In genomic region chr1:170907111-170907455, GRCm38 (mm10) we compare ENCODE assay signal across 8 mouse cellular contexts. TPM values are rescaled to one million over a fixed set of nuclear protein-coding genes. Genes with fewer than 3 reads are reported as not detected.
DNase-seq lines count a peak whose midpoint lies in the region; ATAC-seq and TF ChIP-seq lines count a peak whose summit lies in the region.

No protein-coding gene starts in this region.

- no peak for DNase-seq in heart, postnatal 0 days (ENCODE audit: low spot score)
- DNase-seq in heart, adult 2 months, result no peak
- DNase-seq in gastrocnemius, adult 18-20 months (ENCODE audit: low spot score), result no peak
- DNase-seq in cerebellum, adult 11 months, result no peak
- DNase-seq in urinary bladder, adult 2 months (ENCODE audit: low spot score), result no peak

- intact Hi-C loops in heart, adult 2 months (cut with DNase I), result no loop called here

- no peak overlapping the region for H3K9ac ChIP-seq in heart, postnatal 0 days (replicated peaks; ENCODE audit: low read depth, low read length)
- no peak overlapping the region for H3K9ac ChIP-seq in heart, adult 2 months (ENCODE audit: low read depth, low read length)
- H3K9ac ChIP-seq in embryonic facial prominence, embryonic 12.5 days, result peak overlapping the region; percentile 47
- peak overlapping the region; percentile 59 for H3K9ac ChIP-seq in hindbrain, embryonic 15.5 days
- H3K9ac ChIP-seq in midbrain, embryonic 15.5 days, result peak overlapping the region; percentile 52

- H3K27ac ChIP-seq in heart, postnatal 0 days (ENCODE audit: low read depth), result no peak overlapping the region
- no peak overlapping the region for H3K27ac ChIP-seq in heart, adult 2 months
- H3K27ac ChIP-seq in embryonic facial prominence, embryonic 12.5 days, result no peak overlapping the region
- H3K27ac ChIP-seq in hindbrain, embryonic 15.5 days (replicated peaks), result 0 out of 2 replicates have a peak overlapping the region, but pooled peaks have one; percentile 15
- no peak overlapping the region for H3K27ac ChIP-seq in midbrain, embryonic 15.5 days

- H3K9me3 ChIP-seq in heart, postnatal 0 days (replicated peaks; ENCODE audit: control insufficient read depth, low read length), result no peaks in the 10 kb centered on the region
- H3K9me3 ChIP-seq in embryonic facial prominence, embryonic 12.5 days, result no peaks in the 10 kb centered on the region
- no peaks in the 10 kb centered on the region for H3K9me3 ChIP-seq in hindbrain, embryonic 15.5 days
- no peaks in the 10 kb centered on the region for H3K9me3 ChIP-seq in midbrain, embryonic 15.5 days

- peaks cover 13% of the 10 kb centered on the region for H3K4me1 ChIP-seq in heart, postnatal 0 days (ENCODE audit: control insufficient read depth, insufficient read depth)
- no peaks in the 10 kb centered on the region; the same call in 1 of the 2 replicates for H3K4me1 ChIP-seq in heart, adult 2 months (ENCODE audit: control insufficient read depth, insufficient read depth, low read length)
- peaks cover 14% of the 10 kb centered on the region for H3K4me1 ChIP-seq in embryonic facial prominence, embryonic 12.5 days
- peaks cover 17% of the 10 kb centered on the region for H3K4me1 ChIP-seq in hindbrain, embryonic 15.5 days (replicated peaks)
- peaks cover 12% of the 10 kb centered on the region for H3K4me1 ChIP-seq in midbrain, embryonic 15.5 days

- peak overlapping the region; percentile 52 for H3K4me3 ChIP-seq in heart, postnatal 0 days (ENCODE audit: low read depth, low read length)
- H3K4me3 ChIP-seq in heart, adult 2 months, result no peak overlapping the region
- H3K4me3 ChIP-seq in embryonic facial prominence, embryonic 12.5 days, result peak overlapping the region; percentile 56
- peak overlapping the region; percentile 52 for H3K4me3 ChIP-seq in hindbrain, embryonic 15.5 days
- H3K4me3 ChIP-seq in midbrain, embryonic 15.5 days, result peak overlapping the region; percentile 58

- ATAC-seq in heart, postnatal 0 days (ENCODE audit: insufficient read depth, low read depth), result no peak
- ATAC-seq in embryonic facial prominence, embryonic 12.5 days (ENCODE audit: insufficient number of reproducible peaks, insufficient read depth, low FRiP score, low TSS enrichment), result no peak
- ATAC-seq in hindbrain, embryonic 15.5 days (ENCODE audit: low FRiP score, low read depth), result peak; percentile 36; the same call in 1 of the 2 replicates
- no peak; the same call in 1 of the 2 replicates for ATAC-seq in midbrain, embryonic 15.5 days (replicated peaks)

- WGBS in heart, postnatal 0 days, result 31% methylated on average over 11 of the region's 11 CpGs
- 44% methylated on average over 11 of the region's 11 CpGs for WGBS in heart, adult 2 months
- WGBS in embryonic facial prominence, embryonic 12.5 days, result 21% methylated on average over 11 of the region's 11 CpGs
- 18% methylated on average over 11 of the region's 11 CpGs for WGBS in hindbrain, embryonic 15.5 days
- WGBS in midbrain, embryonic 15.5 days, result 16% methylated on average over 11 of the region's 11 CpGs

- no peak for TF ChIP-seq CTCF in heart, postnatal 0 days (IDR thresholded peaks at IDR 0.05; ENCODE audit: low read depth)
- TF ChIP-seq CTCF in heart, adult 2 months (IDR thresholded peaks at IDR 0.05), result no peak

- H3K79me2 ChIP-seq in heart, adult 2 months (replicated peaks; ENCODE audit: control insufficient read depth, insufficient read depth, low read length), result no peaks in the 10 kb centered on the region

- peaks cover 39% of the 10 kb centered on the region for H3K27me3 ChIP-seq in heart, postnatal 0 days (ENCODE audit: control insufficient read depth, insufficient read depth, low read length)
- peaks cover 11% of the 10 kb centered on the region for H3K27me3 ChIP-seq in heart, adult 2 months (ENCODE audit: control insufficient read depth, insufficient read depth, low read length)
- H3K27me3 ChIP-seq in embryonic facial prominence, embryonic 12.5 days, result peaks cover 51% of the 10 kb centered on the region
- peaks cover 29% of the 10 kb centered on the region for H3K27me3 ChIP-seq in hindbrain, embryonic 15.5 days
- peaks cover 27% of the 10 kb centered on the region for H3K27me3 ChIP-seq in midbrain, embryonic 15.5 days (replicated peaks)

- H3K36me3 ChIP-seq in heart, postnatal 0 days (replicated peaks; ENCODE audit: control insufficient read depth, insufficient read depth, low read length), result no peaks in the 10 kb centered on the region
- no peaks in the 10 kb centered on the region for H3K36me3 ChIP-seq in heart, adult 2 months (ENCODE audit: control insufficient read depth, insufficient read depth, low read length)
- no peaks in the 10 kb centered on the region for H3K36me3 ChIP-seq in embryonic facial prominence, embryonic 12.5 days
- no peaks in the 10 kb centered on the region for H3K36me3 ChIP-seq in hindbrain, embryonic 15.5 days
- H3K36me3 ChIP-seq in midbrain, embryonic 15.5 days (replicated peaks), result no peaks in the 10 kb centered on the region

- no peak for TF ChIP-seq POLR2A in heart, adult 2 months (IDR thresholded peaks at IDR 0.05; ENCODE audit: insufficient read depth, low read depth, low read length)

- no peak for TF ChIP-seq EP300 in heart, postnatal 0 days (IDR thresholded peaks at IDR 0.05; ENCODE audit: low read depth)
- TF ChIP-seq EP300 in heart, adult 2 months (IDR thresholded peaks at IDR 0.05; ENCODE audit: insufficient read depth, low read depth, low read length), result no peak

- peak overlapping the region; percentile 73 for H3K4me2 ChIP-seq in heart, postnatal 0 days (ENCODE audit: low read depth, low read length)
- peak overlapping the region; percentile 95 for H3K4me2 ChIP-seq in embryonic facial prominence, embryonic 12.5 days (replicated peaks)
- H3K4me2 ChIP-seq in hindbrain, embryonic 15.5 days, result peak overlapping the region; percentile 90
- peak overlapping the region; percentile 92 for H3K4me2 ChIP-seq in midbrain, embryonic 15.5 days

RNA-seq across cellular contexts. Expression of gene Fcrlb, which starts 5.7 kb away (rescaled TPM):
- total RNA-seq in heart, postnatal 0 days (2014; rRNA removed; ENCODE audit: low replicate concordance), result not detected in 2 replicates
- polyA plus RNA-seq in heart, postnatal 0 days (2015; fragmentation: Nextera tagmentation; extraction: Ambion mirVana), result not detected in 2 replicates
- total RNA-seq in heart, adult 2 months (2021), result not detected
- not detected in 2 replicates for polyA plus RNA-seq in heart, adult 2 months (2012; rRNA removed)
- not detected in 2 replicates for polyA plus RNA-seq in embryonic facial prominence, embryonic 12.5 days (2016; fragmentation: Nextera tagmentation; extraction: Ambion mirVana)
- polyA plus RNA-seq in hindbrain, embryonic 15.5 days (2015; fragmentation: Nextera tagmentation; extraction: Ambion mirVana), result 0.85 and 1.4 TPM in 2 replicates
- 0.65 and 0.97 TPM in 2 replicates for polyA plus RNA-seq in midbrain, embryonic 15.5 days (2015; fragmentation: Nextera tagmentation; extraction: Ambion mirVana)
- not detected for total RNA-seq in gastrocnemius, adult 18-20 months (2021)
- 0.07 and 0.23 TPM in 2 replicates for polyA plus RNA-seq in urinary bladder, adult 2 months (2012; rRNA removed)

RNA-seq across cellular contexts. Expression of gene Fcrla, which starts 20.3 kb away (rescaled TPM):
- 0.35 TPM in 1 of 2 replicates, not detected in the other for total RNA-seq in heart, postnatal 0 days (2014; rRNA removed; ENCODE audit: low replicate concordance)
- polyA plus RNA-seq in heart, postnatal 0 days (2015; fragmentation: Nextera tagmentation; extraction: Ambion mirVana), result 0.08 and 0.23 TPM in 2 replicates
- under 1 TPM; 0.39 to 0.89 TPM for total RNA-seq in heart, adult 2 months (2021)
- polyA plus RNA-seq in heart, adult 2 months (2012; rRNA removed), result 1.9 and 2.2 TPM in 2 replicates
- not detected in 2 replicates for polyA plus RNA-seq in embryonic facial prominence, embryonic 12.5 days (2016; fragmentation: Nextera tagmentation; extraction: Ambion mirVana)
- not detected in 2 replicates for polyA plus RNA-seq in hindbrain, embryonic 15.5 days (2015; fragmentation: Nextera tagmentation; extraction: Ambion mirVana)
- not detected in 2 replicates for polyA plus RNA-seq in midbrain, embryonic 15.5 days (2015; fragmentation: Nextera tagmentation; extraction: Ambion mirVana)
- not detected for total RNA-seq in gastrocnemius, adult 18-20 months (2021)
- 0.50 and 0.78 TPM in 2 replicates for polyA plus RNA-seq in urinary bladder, adult 2 months (2012; rRNA removed)

RNA-seq across cellular contexts. Expression of gene Dusp12, which starts 21.7 kb away (rescaled TPM):
- total RNA-seq in heart, postnatal 0 days (2014; rRNA removed; ENCODE audit: low replicate concordance), result 13.0 and 15.6 TPM in 2 replicates
- polyA plus RNA-seq in heart, postnatal 0 days (2015; fragmentation: Nextera tagmentation; extraction: Ambion mirVana), result 19.3 and 21.7 TPM in 2 replicates
- 1 to 10 TPM; 6.8 to 7.0 TPM for total RNA-seq in heart, adult 2 months (2021)
- 6.7 and 10.3 TPM in 2 replicates for polyA plus RNA-seq in heart, adult 2 months (2012; rRNA removed)
- 44.9 and 48.9 TPM in 2 replicates for polyA plus RNA-seq in embryonic facial prominence, embryonic 12.5 days (2016; fragmentation: Nextera tagmentation; extraction: Ambion mirVana)
- polyA plus RNA-seq in hindbrain, embryonic 15.5 days (2015; fragmentation: Nextera tagmentation; extraction: Ambion mirVana), result 38.4 and 46.0 TPM in 2 replicates
- 42.2 and 54.0 TPM in 2 replicates for polyA plus RNA-seq in midbrain, embryonic 15.5 days (2015; fragmentation: Nextera tagmentation; extraction: Ambion mirVana)
- 1 to 10 TPM; 4.1 to 5.5 TPM for total RNA-seq in gastrocnemius, adult 18-20 months (2021)
- polyA plus RNA-seq in urinary bladder, adult 2 months (2012; rRNA removed), result 25.4 and 29.1 TPM in 2 replicates

RNA-seq across cellular contexts. Expression of gene Gm26620, which starts 22.2 kb away (rescaled TPM):
- total RNA-seq in heart, postnatal 0 days (2014; rRNA removed; ENCODE audit: low replicate concordance), result 1.6 and 4.3 TPM in 2 replicates
- 1.0 and 1.4 TPM in 2 replicates for polyA plus RNA-seq in heart, postnatal 0 days (2015; fragmentation: Nextera tagmentation; extraction: Ambion mirVana)
- total RNA-seq in heart, adult 2 months (2021), result under 1 TPM in 1 of 2 experiments, not detected in 1; 0.52 TPM
- polyA plus RNA-seq in heart, adult 2 months (2012; rRNA removed), result 0.53 and 0.61 TPM in 2 replicates
- 0.79 TPM in 1 of 2 replicates, not detected in the other for polyA plus RNA-seq in embryonic facial prominence, embryonic 12.5 days (2016; fragmentation: Nextera tagmentation; extraction: Ambion mirVana)
- 0.21 and 1.2 TPM in 2 replicates for polyA plus RNA-seq in hindbrain, embryonic 15.5 days (2015; fragmentation: Nextera tagmentation; extraction: Ambion mirVana)
- 0.49 and 0.76 TPM in 2 replicates for polyA plus RNA-seq in midbrain, embryonic 15.5 days (2015; fragmentation: Nextera tagmentation; extraction: Ambion mirVana)
- under 1 TPM in 1 of 2 experiments, not detected in 1; 0.47 TPM for total RNA-seq in gastrocnemius, adult 18-20 months (2021)
- 0.81 and 1.0 TPM in 2 replicates for polyA plus RNA-seq in urinary bladder, adult 2 months (2012; rRNA removed)

RNA-seq across cellular contexts. Expression of gene Atf6, which starts 39.5 kb away (rescaled TPM):
- 41.2 and 41.5 TPM in 2 replicates for total RNA-seq in heart, postnatal 0 days (2014; rRNA removed; ENCODE audit: low replicate concordance)
- 11.2 and 13.0 TPM in 2 replicates for polyA plus RNA-seq in heart, postnatal 0 days (2015; fragmentation: Nextera tagmentation; extraction: Ambion mirVana)
- total RNA-seq in heart, adult 2 months (2021), result 10 to 100 TPM; 62.6 to 82.3 TPM
- 22.0 and 44.5 TPM in 2 replicates for polyA plus RNA-seq in heart, adult 2 months (2012; rRNA removed)
- polyA plus RNA-seq in embryonic facial prominence, embryonic 12.5 days (2016; fragmentation: Nextera tagmentation; extraction: Ambion mirVana), result 9.1 TPM in 2 replicates
- 7.3 and 7.6 TPM in 2 replicates for polyA plus RNA-seq in hindbrain, embryonic 15.5 days (2015; fragmentation: Nextera tagmentation; extraction: Ambion mirVana)
- 7.7 and 8.3 TPM in 2 replicates for polyA plus RNA-seq in midbrain, embryonic 15.5 days (2015; fragmentation: Nextera tagmentation; extraction: Ambion mirVana)
- total RNA-seq in gastrocnemius, adult 18-20 months (2021), result 10 to 100 TPM; 17.0 to 17.7 TPM
- polyA plus RNA-seq in urinary bladder, adult 2 months (2012; rRNA removed), result 12.6 and 14.3 TPM in 2 replicates

Comparison
In these comparisons a context has a peak if more than half of its experiments do, and no peak if none do; other contexts are left out.
1. H3K9ac ChIP-seq: peak in embryonic facial prominence, embryonic 12.5 days (single experiment), hindbrain, embryonic 15.5 days (single experiment) and midbrain, embryonic 15.5 days (single experiment); none in heart, postnatal 0 days (single experiment) and heart, adult 2 months (single experiment).
2. Peak in every context shown above with its lines, with median percentiles within 50 percentile points of each other: H3K4me2 ChIP-seq.